Mouse (Mus musculus): ENCODE data around the gene Smim11.
A peak's percentile ranks its signal among the peaks of the same experiment; 100 is the strongest.

Smim11 gene

GRCm38 (mm10) chr16:92319353-92320109 lies 18.4 kb downstream of the Smim11 start:
- DNase-seq (ENCODE audit: low spot score) = no peak

GRCm38 (mm10) chr16:92320361-92320760 lies 19.3 kb downstream of the Smim11 start:
- no peak for DNase-seq (ENCODE audit: low spot score)

DNA sequence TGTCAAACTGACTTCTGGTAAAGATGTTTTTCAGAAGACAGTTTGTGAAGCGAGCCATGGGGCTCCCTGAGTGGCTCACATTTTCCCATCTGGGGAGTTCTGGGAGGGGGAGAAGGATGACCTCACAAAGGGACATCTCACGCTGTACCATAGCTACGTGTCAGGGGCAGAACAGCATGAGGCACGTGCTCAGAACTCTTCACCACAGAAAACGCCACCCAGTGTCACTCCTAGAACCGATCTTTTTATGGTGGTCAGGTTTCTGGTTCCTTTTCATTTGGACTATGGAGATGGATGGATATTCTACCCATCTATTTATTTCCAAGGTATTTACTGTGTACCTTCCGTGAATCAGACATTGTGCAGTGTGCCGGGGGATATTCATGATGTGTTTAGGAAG lies 20.3 kb downstream of the Smim11 start, which contains the start of gene Fam243:
Fam243 (minus strand) TSS at position 101 of the 400 bp plus-strand sequence.
- DNase-seq (ENCODE audit: low spot score) = no peak

- no peak for DNase-seq (ENCODE audit: low spot score)
Measured at GRCm38 (mm10) chr16:92324309-92325061, 23.4 kb downstream of the Smim11 start.

- no peak for DNase-seq (ENCODE audit: low spot score)
Measured at GRCm38 (mm10) chr16:92325062-92325406, 23.9 kb downstream of the Smim11 start.

- DNase-seq (ENCODE audit: low spot score) = no peak
Measured at GRCm38 (mm10) chr16:92327911-92328310, 26.8 kb downstream of the Smim11 start.

DNA sequence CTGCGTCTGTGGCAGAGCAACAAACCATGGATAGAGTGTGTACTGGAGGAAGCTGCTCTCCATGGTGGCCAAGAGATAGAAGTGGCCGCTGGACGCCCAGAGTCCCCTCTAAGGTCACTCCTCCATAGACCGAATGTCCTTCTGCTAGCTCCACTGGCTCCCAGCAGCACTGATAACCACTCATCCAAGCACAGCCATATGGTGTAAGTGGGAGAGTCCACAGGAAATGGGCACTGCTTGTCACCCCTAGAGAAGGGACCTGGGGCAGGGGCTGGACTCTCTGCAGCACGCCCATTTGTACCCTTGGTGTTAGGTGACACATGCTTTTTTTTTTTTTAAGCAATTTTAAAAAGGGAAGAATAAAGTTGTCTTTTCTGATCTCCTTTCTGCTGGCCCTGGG lies 29.9 kb downstream of the Smim11 start:
- no peak for DNase-seq (ENCODE audit: low spot score)

DNA sequence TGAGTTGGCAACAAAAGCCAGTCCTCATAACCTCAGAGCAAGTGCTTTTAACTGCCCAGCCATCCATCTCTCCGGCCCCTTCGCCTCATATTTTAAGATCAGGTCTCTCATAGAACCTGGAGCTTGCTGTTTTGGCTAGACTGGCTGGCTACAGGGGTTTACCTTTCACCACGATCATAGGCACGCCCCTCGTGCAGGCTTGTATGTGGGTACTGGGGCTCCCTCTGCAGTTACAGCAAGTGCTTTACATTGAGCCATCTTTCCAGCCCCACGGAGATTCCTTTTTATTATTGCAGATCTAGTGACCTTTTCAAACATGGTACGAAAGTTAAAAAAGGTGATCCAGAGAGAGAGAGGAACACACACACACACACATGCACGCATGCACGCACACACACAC lies 33.5 kb downstream of the Smim11 start:
- DNase-seq (ENCODE audit: low spot score) = no peak

DNA sequence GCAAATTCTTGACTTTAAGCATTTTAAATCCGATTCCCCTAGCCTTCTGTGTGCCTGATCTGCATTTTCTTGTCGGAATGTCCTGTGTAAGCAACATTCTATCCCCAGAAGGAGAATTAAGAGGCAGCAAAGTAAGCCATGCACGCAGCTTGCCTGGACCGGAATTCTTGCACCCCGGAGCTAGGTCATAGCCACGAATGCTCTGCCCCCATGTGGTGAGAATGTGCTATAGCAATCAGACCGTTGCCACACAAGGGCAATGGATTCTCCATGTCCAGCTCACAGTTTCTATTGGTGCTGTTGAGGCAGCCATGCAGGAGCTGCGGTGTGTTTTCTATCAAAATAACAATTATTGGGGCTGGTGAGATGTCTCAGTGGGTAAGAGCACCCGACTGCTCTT lies 35.2 kb downstream of the Smim11 start:
- DNase-seq (ENCODE audit: low spot score) = peak; percentile 60

DNA sequence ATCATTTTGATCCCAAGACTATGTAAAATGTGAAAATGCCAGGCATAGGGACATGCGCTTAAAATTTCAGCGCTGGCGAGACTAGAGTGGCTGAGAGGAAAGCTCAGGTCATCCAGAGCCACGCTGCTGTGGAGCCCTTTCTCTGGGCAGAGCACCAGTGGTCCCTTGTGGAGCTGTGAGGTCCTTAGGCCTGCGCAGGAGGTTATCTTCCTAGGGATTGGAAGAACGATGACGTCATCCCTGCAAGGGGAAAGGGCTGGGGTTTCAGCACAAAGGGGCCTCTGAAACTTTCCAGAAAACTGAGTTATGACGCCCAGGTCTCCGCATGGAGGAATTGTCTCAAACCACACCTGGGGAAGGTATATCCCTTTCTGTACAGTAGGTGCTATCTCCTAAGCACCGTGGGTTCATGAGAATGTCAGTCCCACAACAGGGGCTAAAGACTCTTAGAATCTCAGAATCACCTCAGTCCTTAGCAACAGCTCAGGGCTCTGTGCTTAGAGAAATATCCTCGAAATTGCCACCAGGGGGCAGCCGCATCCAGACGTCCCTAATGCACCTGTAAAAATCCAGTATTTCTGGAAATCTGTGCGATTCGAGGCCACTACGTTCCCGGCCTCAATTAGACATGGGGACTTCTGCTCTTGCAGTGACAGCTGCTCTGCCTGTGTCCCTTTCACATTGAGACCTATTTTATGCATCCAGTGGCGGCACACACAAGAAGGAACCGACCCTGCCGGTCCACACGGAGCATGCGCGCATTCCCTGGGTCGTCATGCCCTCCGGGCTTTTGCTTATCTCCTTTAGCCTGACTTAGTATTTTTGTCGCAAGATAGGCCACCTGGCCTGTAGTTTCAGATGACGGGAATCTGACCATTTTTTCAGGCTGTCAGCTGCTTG lies 39.8 kb downstream of the Smim11 start:
- DNase-seq (ENCODE audit: low spot score) = peak; percentile 27

DNA sequence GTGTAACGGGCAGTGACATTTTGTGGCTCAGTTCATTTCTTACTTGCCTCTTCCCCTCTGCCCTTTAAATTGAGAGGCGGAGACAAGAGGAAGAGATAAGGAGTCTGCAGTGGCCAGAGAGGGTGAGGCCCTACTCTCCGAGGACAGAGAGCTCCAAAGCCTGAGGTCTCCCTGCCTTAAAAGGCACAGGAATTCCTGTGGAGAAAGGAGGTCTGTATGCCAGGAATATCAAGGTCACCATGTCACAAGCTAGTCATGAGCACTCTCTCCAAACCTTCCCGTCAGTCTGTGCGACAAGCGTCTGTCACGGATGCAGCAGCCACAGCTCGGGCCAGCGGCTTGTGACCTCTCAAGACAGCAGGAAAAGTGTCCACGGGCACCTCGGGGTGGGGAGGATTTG lies 44.1 kb downstream of the Smim11 start:
- DNase-seq (ENCODE audit: low spot score) = no peak

DNA sequence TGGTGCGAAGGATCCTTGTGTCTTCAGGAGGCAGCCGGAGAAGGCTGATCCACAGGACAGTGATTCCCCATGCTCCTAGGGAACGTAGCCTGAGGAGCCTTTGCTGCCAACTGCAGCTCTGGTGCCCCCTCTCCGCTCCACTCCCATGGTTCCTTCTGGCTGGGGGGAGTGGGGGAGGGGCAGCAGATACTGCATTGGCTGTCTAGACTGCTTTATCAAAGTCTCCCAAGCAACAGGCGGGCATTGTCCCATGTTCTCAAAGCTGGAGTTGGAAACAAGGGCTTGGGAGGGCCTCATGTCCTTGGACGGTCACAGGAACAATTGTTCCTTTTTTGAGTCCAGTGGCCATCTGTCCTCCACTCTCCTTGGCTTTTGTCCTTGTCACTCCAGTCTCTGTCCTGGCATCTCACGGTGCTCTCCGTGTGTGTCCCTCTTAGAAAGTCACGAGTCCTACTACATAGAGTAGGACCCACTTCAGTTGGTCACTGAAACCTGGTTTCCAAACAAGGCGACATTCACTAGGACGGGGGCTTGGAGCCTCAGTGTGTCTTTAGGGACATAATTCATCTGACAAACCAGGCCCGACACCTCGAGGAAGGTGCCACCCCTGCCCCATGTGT lies 45.3 kb downstream of the Smim11 start:
- no peak for DNase-seq (ENCODE audit: low spot score)

DNA sequence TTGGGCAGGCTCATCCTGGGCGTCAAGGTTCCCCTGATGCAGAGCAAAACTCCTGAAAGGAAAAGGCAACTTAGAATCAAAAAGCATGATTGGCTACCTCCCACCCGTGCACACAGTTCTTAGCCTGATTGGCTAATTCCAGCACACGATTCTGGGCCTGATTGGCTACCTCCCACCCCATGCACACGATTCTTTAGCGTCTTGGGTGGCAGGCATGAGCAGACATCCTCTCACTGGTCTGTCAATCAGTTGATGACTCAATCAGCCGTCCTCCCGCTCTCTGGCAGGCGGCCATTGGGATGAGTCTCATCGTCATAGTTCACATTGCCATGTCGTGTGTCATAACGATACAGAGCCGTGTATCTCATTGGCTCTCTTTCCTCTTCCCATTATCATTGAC lies 47.9 kb downstream of the Smim11 start:
- DNase-seq (ENCODE audit: low spot score) = no peak

- no peak for DNase-seq (ENCODE audit: low spot score)
Measured at GRCm38 (mm10) chr16:92353295-92353694, 52.2 kb downstream of the Smim11 start.

DNA sequence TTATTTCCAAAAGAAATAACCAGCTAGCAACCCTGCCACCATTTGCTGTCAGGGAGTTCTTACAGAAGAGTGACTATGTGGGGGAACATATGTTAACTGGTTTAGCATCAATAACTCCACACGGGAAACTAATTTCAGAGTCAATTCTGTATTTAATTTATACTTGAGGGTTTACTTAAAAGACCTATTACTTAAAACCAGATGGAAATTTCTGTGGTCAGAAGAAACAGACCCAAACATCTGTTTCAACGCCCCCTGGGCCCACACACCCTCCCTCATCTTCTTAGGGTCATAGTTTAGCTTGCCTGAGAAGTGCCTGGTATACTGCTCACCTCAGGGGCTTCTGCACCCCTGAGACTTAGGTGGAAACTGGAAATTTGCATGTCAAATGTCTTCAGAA lies 52.8 kb downstream of the Smim11 start:
- no peak for DNase-seq (ENCODE audit: low spot score)

DNA sequence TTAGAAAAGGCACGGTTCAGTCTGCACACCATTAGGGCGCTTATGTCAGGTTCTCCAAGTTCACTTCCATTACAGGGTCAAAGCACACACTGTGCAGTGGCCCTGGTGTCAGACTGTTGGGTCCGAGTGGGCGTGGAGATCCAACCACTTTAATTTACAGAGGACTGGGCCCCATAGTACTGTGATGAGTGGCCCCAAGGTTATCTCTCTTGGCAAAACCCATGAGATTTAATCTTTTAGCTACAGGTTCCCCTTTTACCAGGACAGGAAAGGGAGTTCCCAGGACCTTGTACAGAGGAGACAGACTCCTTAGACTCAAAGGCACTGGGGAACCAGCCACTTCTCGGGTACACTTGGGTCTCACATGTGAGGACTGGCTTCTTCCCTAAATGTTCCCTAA lies 54.3 kb downstream of the Smim11 start:
- no peak for DNase-seq (ENCODE audit: low spot score)

DNA sequence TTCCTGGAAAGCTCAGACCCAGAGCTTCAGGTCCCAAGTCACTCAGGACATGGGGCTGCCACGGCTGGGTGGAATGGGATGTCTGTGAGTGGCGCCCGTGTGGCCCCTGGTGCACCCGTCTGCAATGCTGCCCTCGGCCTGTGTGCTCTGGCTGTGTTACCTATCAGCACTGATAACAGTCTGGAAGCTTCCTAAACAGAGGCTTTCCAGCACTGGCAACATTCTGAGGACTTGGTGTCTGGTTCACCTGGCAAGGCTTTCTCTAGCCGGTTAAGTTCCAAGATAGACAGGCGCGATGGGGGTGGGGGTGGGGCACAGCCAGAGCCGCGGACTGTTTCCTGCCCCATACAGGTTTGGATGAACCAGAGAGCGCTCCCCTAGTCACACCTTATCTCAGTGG lies 54.9 kb downstream of the Smim11 start:
- DNase-seq (ENCODE audit: low spot score) = no peak

DNA sequence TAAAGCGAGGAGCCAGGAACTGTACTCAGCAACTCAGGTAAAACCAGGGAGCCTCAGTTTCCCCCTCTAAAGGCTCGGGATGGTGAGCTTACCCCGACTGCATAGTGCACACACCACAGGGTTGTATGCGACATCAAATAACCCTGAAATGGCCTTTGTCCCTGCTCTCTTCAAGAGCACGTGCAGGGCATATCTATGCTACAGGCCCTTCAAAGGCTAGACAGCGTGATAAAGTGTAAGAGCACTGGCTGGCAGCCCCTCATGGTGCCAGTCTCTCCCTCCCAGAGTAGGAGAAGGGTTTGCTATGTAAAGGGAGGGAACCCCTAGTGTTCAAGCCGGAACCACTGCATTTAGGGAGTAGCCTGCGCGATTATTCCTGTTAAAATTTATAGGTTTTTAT lies 55.9 kb downstream of the Smim11 start:
- DNase-seq (ENCODE audit: low spot score) = no peak

DNA sequence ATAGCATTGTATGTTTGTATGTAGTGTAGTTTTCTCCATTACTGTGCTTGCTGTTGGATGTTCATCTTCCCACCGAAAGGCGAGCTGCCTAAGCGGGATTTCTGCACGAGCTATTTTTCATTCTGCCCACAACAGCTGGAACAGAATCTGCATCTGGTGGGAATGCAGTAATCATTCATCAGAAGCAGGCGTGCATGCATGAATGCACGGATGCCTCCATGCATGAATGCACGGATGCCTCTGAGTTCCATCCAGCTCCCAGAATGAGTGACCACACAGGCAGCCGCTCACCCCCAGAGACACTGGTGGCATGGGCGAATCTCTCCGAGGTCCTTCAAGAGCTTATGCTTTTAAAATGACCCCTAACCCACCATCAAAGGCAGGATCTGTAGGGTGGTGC lies 56.5 kb downstream of the Smim11 start:
- DNase-seq (ENCODE audit: low spot score) = no peak

DNA sequence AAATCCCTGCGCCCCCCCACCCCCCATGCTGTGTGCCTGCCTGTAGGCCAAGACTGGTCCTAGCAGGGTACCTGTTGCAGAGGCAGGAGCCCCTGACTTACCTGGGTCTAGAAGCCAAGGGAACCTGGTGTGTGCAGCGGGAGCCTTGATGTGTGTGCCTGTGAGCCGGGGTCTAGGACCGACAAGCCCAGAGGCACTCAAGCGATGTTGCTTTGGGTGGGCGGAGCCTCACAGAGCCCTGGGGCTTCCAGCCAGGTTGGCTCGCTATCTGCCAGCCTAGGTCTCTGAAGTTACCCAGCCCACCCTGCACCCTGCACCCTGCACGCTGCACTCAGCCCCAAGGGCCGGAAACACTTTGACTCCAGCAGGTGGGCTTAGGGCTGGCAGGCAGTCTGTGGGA lies 57.6 kb downstream of the Smim11 start:
- no peak for DNase-seq (ENCODE audit: low spot score)

DNA sequence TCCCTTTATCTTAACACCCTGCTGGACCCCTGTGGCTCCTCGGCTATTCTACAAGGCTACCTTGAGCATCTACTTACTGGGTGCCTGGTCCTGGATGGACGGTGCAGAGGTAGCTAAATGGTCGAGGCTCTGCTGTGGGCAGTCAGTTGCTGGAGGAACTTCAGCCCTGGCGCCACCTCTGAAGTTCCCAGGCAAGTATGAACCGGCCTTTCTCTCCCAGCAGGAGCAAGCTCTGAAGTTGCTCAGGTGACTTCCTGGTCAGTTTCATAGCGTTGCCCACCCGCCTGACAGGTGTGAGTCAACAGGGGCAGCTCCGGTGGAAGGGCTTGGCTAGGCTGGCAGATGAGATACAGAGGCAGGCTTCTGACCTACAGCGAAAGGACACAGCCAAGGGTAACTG lies 58.1 kb downstream of the Smim11 start, which contains the start of gene Kcne1:
Kcne1 (minus strand) TSS at position 240 of the 400 bp plus-strand sequence.
- no peak for DNase-seq (ENCODE audit: low spot score)

- DNase-seq (ENCODE audit: low spot score) = no peak
Measured at GRCm38 (mm10) chr16:92360711-92361110, 59.6 kb downstream of the Smim11 start.

All from ovary, postnatal 10 days (tissue).